Mouse (Mus musculus) myocyte (in vitro differentiated cells): Measurements from ENCODE around the gene Mrps34.

Source experiments
- E2F4 ChIP-seq: IDR thresholded peaks from one replicate; pipeline ENCODE4 v1.6.1; 2011; ENCODE audit warnings: mild to moderate bottlenecking, control low read depth, moderate library complexity; ENCODE audit not compliant: insufficient read depth
- MAX ChIP-seq: IDR thresholded peaks from one replicate; pipeline ENCODE4 v1.6.1; 2011; ENCODE audit warnings: low read depth, mild to moderate bottlenecking, control low read depth
- POLR2A ChIP-seq: IDR thresholded peaks from one replicate; pipeline ENCODE4 v1.6.1; 2011; ENCODE audit warnings: low read depth, mild to moderate bottlenecking, control low read depth, moderate library complexity; ENCODE audit not compliant: insufficient read length
- REST ChIP-seq: IDR thresholded peaks from one replicate; pipeline ENCODE4 v1.6.1; 2011; ENCODE audit warnings: mild to moderate bottlenecking, control low read depth, moderate library complexity; ENCODE audit not compliant: insufficient read depth, insufficient read length
- USF1 ChIP-seq: IDR thresholded peaks from one replicate; pipeline ENCODE4 v1.6.1; 2011; ENCODE audit warnings: low read depth, mild to moderate bottlenecking, control low read depth, moderate library complexity

DNA sequence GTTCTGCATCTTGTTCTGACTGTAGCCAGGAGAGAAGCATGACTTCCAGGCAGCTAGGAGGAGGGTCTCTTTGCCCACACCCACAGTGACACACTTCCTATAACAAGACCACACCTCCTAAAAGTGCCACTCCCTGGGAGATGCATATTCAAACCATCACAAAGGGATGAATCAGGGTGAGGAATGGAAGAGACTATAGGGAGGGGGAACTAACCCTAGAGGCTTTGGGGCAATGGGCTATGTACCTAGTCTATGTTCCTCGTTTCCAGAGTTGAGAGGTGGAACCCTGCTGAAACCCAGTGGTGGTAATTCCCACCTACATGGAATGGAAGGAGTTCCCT, 20.5 kb upstream of the Mrps34 start:
- TF ChIP-seq MAX (no peak), POLR2A (no peak), REST (no peak), E2F4 (no peak), USF1 (no peak)
